Mouse (Mus musculus): ENCODE results near the gene Emc9. TPM values are rescaled to one million over a fixed set of nuclear protein-coding genes. Genes with fewer than 3 reads are reported as not detected.

Gene Emc9
- 14.3 and 16.6 TPM in 2 replicates for polyA plus RNA-seq (2015; fragmentation: Nextera tagmentation; extraction: Ambion mirVana)

DNA sequence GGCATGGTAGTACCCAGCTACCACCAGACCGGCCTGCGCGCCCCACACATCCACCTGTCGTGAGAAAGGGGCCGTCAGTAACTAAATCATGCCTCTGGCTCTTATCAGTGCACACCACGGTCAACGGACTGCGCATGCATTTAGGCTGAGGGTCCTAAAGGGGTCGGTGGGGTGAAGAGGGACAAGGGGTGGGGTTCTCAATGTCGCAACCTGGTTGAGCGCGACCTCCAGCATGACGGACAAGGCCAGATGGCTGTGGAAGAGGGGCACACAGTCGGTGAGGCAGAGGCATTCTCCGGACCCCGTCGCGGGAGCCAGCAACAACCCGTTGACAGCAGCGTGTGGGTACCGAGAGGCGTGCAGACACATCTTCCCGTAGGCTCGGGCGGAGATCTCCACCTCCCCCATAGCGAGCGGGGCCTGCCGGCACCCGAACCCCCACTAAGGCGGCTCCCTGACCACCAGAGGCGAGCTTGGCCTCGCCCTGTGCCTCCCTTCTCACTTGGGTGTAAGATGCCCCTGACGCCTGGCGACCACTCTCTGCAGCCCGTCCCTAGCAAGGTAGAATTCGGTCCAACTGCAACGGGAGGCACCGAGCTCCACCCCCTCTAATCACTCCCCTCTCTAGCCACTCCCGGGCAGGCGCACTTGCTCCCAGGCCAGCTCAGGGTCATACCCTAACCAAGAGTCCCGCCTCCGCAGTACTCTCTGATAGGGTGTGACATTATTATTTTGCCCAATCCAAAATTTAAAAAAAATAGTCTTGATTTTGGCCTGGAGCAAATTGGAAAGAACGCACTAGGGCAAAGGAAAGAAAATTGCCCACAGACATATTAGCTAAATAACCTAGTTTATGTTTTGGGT is at the start of gene Emc9:
Gene Emc9 (minus strand): TSS at position 601 of the 864 bp plus-strand sequence.
- no peak for TF ChIP-seq CTCF (IDR thresholded peaks at IDR 0.05; ENCODE audit: low read depth)
- DNase-seq (ENCODE audit: low spot score) (peak; percentile 60), ATAC-seq (replicated peaks; ENCODE audit: low FRiP score, low read depth) (peak; percentile 68; the same call in 1 of the 2 replicates)
- peak within 1 kb of the TSS; percentile 91 for H3K4me2 ChIP-seq (ENCODE audit: low read length)
- WGBS = 6% methylated on average over 43 of the region's 43 CpGs
- no peaks in the 10 kb centered on the region for H3K9me3 ChIP-seq (replicated peaks; ENCODE audit: low read length)
- peak within 1 kb of the TSS; percentile 61 for H3K9ac ChIP-seq (ENCODE audit: low read depth, low read length)
- H3K4me3 ChIP-seq (replicated peaks; ENCODE audit: low read depth, low read length) = peak within 1 kb of the TSS; percentile 47
- peaks cover 17% of the 10 kb centered on the region for H3K36me3 ChIP-seq (ENCODE audit: insufficient read depth, low read length)
- no peaks in the 10 kb centered on the region for H3K4me1 ChIP-seq (replicated peaks; ENCODE audit: insufficient read depth, low read length)
- H3K27me3 ChIP-seq (ENCODE audit: insufficient read depth, low read length) = no peaks in the 10 kb centered on the region
- no peak within 1 kb of the TSS for H3K27ac ChIP-seq

- peak; percentile 27 for DNase-seq (ENCODE audit: low spot score)
- H3K4me3 ChIP-seq (replicated peaks; ENCODE audit: low read depth, low read length) = no peak overlapping the region
- WGBS = 51% methylated on average over 5 of the region's 5 CpGs
- no peaks in the 10 kb centered on the region for H3K9me3 ChIP-seq (replicated peaks; ENCODE audit: low read length)
- no peak overlapping the region for H3K27ac ChIP-seq
- no peaks in the 10 kb centered on the region for H3K4me1 ChIP-seq (replicated peaks; ENCODE audit: insufficient read depth, low read length)
- H3K4me2 ChIP-seq (ENCODE audit: low read length) = no peak overlapping the region
- peak; percentile 76 for TF ChIP-seq CTCF (IDR thresholded peaks at IDR 0.05; ENCODE audit: low read depth)
- H3K9ac ChIP-seq (ENCODE audit: low read depth, low read length) = no peak overlapping the region
- H3K36me3 ChIP-seq (ENCODE audit: insufficient read depth, low read length) = peaks cover 86% of the 10 kb centered on the region
- no peaks in the 10 kb centered on the region for H3K27me3 ChIP-seq (ENCODE audit: insufficient read depth, low read length)
- ATAC-seq (replicated peaks; ENCODE audit: low FRiP score, low read depth) = no peak
Measured at GRCm38 (mm10) chr14:55629312-55629711, 44.2 kb upstream of the Emc9 start.

DNA sequence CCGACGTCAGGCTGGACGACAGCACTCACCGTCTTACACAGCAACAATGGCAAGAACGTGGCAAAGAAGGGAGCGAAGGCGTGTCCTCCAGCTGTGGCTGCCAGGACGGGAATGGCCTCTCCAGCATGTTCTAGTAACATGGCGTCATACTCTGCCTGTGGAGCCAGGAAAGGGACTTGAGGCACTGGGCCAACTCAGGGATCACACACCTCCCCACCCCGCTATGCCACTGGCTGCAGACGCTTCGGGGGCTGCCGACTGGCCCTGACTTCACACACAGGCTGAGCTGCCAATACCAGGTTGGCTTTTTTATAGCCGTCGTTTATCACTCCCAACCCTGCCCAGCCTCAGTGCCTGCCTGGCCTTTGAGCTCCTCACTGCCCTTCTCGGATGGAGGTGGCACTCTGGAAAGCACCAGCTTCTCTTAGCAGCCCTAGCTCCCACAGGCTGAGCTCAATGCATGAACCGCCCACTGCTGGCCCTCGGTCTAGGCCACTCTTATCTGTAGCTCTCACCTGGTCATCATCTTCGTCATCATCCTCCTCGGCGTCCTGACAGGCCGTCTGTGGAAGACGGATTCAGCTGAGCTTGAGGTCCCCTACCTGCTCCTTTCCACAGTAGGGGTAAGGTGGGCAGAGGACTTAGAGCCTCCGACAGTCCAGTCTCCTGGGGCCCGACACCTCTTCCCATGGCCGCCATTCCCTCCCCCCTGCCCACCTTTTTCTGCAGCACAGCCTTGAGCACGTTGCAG is 43.1 kb upstream of the Emc9 start:
- no peaks in the 10 kb centered on the region for H3K27me3 ChIP-seq (ENCODE audit: insufficient read depth, low read length)
- no peak overlapping the region for H3K9ac ChIP-seq (ENCODE audit: low read depth, low read length)
- TF ChIP-seq CTCF (IDR thresholded peaks at IDR 0.05; ENCODE audit: low read depth) = no peak
- WGBS = 72% methylated on average over 27 of the region's 27 CpGs
- DNase-seq (ENCODE audit: low spot score) (no peak), ATAC-seq (replicated peaks; ENCODE audit: low FRiP score, low read depth) (no peak)
- H3K9me3 ChIP-seq (replicated peaks; ENCODE audit: low read length) = no peaks in the 10 kb centered on the region
- no peak overlapping the region for H3K4me2 ChIP-seq (ENCODE audit: low read length)
- peaks cover 82% of the 10 kb centered on the region for H3K36me3 ChIP-seq (ENCODE audit: insufficient read depth, low read length)
- H3K4me1 ChIP-seq (replicated peaks; ENCODE audit: insufficient read depth, low read length) = no peaks in the 10 kb centered on the region
- no peak overlapping the region for H3K27ac ChIP-seq
- H3K4me3 ChIP-seq (replicated peaks; ENCODE audit: low read depth, low read length) = no peak overlapping the region

DNA sequence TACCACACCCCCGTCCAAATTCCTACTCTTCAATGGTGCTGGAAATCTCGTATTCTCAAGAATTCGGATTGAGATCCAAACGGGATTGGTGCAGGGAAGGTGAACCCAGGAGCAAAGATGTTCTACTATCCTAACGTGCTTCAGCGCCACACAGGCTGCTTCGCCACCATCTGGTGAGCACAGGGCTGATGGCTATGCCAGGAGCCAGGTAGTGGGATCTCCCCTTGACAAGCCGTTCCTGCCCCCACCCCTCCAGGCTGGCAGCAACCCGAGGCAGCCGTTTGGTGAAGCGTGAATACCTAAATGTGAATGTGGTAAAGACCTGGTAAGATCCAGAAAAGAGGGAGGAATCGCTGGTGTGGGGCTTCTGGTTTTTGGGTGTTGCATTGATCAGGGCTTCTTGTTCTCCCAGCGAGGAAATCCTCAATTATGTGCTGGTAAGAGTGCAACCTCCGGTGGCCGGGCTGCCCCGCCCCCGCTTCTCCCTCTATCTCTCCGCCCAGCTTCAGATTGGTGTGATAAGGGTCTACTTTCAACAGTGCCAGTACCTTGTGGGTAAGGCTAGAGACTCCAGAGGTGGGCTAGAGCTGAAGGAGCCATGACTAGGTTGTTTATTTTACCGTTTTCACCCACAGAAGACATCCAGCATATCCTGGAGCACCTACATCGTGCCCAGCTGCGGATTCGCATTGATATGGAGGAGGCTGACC is 33.5 kb upstream of the Emc9 start:
- no peaks in the 10 kb centered on the region for H3K36me3 ChIP-seq (ENCODE audit: insufficient read depth, low read length)
- WGBS = 33% methylated on average over 22 of the region's 22 CpGs
- peak overlapping the region; percentile 51 for H3K4me2 ChIP-seq (ENCODE audit: low read length)
- no peak overlapping the region for H3K27ac ChIP-seq
- no peaks in the 10 kb centered on the region for H3K9me3 ChIP-seq (replicated peaks; ENCODE audit: low read length)
- ATAC-seq (replicated peaks; ENCODE audit: low FRiP score, low read depth) (no peak), DNase-seq (ENCODE audit: low spot score) (no peak)
- no peak overlapping the region for H3K9ac ChIP-seq (ENCODE audit: low read depth, low read length)
- H3K27me3 ChIP-seq (ENCODE audit: insufficient read depth, low read length) = no peaks in the 10 kb centered on the region
- TF ChIP-seq CTCF (IDR thresholded peaks at IDR 0.05; ENCODE audit: low read depth) = no peak
- H3K4me3 ChIP-seq (replicated peaks; ENCODE audit: low read depth, low read length) = peak overlapping the region; percentile 15; the same call in 1 of the 2 replicates
- H3K4me1 ChIP-seq (replicated peaks; ENCODE audit: insufficient read depth, low read length) = no peaks in the 10 kb centered on the region

GRCm38 (mm10) chr14:55617822-55618221 is 32.7 kb upstream of the Emc9 start, which contains the start of gene Rec8:
Rec8 (plus strand) TSS chr14:55618037.
- H3K4me3 ChIP-seq (replicated peaks; ENCODE audit: low read depth, low read length) = peak within 1 kb of the TSS; percentile 15; the same call in 1 of the 2 replicates
- H3K9ac ChIP-seq (ENCODE audit: low read depth, low read length) = no peak within 1 kb of the TSS
- ATAC-seq (replicated peaks; ENCODE audit: low FRiP score, low read depth) (peak; percentile 89), DNase-seq (ENCODE audit: low spot score) (peak; percentile 77)
- H3K4me2 ChIP-seq (ENCODE audit: low read length) = peak within 1 kb of the TSS; percentile 51
- no peaks in the 10 kb centered on the region for H3K4me1 ChIP-seq (replicated peaks; ENCODE audit: insufficient read depth, low read length)
- H3K27ac ChIP-seq = 0 out of 2 replicates have a peak within 1 kb of the TSS, but pooled peaks have one; percentile 13
- WGBS = 19% methylated on average over 21 of the region's 21 CpGs
- TF ChIP-seq CTCF (IDR thresholded peaks at IDR 0.05; ENCODE audit: low read depth) = peak; percentile 44
- no peaks in the 10 kb centered on the region for H3K9me3 ChIP-seq (replicated peaks; ENCODE audit: low read length)
- no peaks in the 10 kb centered on the region for H3K27me3 ChIP-seq (ENCODE audit: insufficient read depth, low read length)
- no peaks in the 10 kb centered on the region for H3K36me3 ChIP-seq (ENCODE audit: insufficient read depth, low read length)

GRCm38 (mm10) chr14:55616844-55617243 is 31.7 kb upstream of the Emc9 start:
- Histone ChIP-seq H3K9ac (ENCODE audit: low read depth, low read length) (no peak overlapping the region), H3K4me2 (ENCODE audit: low read length) (no peak overlapping the region), H3K4me1 (replicated peaks; ENCODE audit: insufficient read depth, low read length) (no peaks in the 10 kb centered on the region), H3K9me3 (replicated peaks; ENCODE audit: low read length) (no peaks in the 10 kb centered on the region), H3K36me3 (ENCODE audit: insufficient read depth, low read length) (no peaks in the 10 kb centered on the region), H3K4me3 (replicated peaks; ENCODE audit: low read depth, low read length) (no peak overlapping the region), H3K27ac (0 out of 2 replicates have a peak overlapping the region, but pooled peaks have one; percentile 13), H3K27me3 (ENCODE audit: insufficient read depth, low read length) (no peaks in the 10 kb centered on the region)
- WGBS = 80% methylated on average over 2 of the region's 2 CpGs
- ATAC-seq (replicated peaks; ENCODE audit: low FRiP score, low read depth) (no peak), DNase-seq (ENCODE audit: low spot score) (no peak)
- no peak for TF ChIP-seq CTCF (IDR thresholded peaks at IDR 0.05; ENCODE audit: low read depth)

Data from kidney, postnatal 0 days (tissue).